Mouse (Mus musculus) cerebellum, adult 2 months (tissue): ENCODE results near the gene Gm11985.

Experiments used
- CTCF ChIP-seq: fragments of 200-500 bp; IDR thresholded peaks from 2 replicates; pipeline ENCODE4 v1.5.1; 2011; ENCODE audit warnings: low read depth, mild to moderate bottlenecking, control low read depth, low read length, moderate library complexity, borderline replicate concordance; ENCODE audit not compliant: insufficient read depth
- POLR2A ChIP-seq: fragments of 200-500 bp; IDR thresholded peaks from 2 replicates; pipeline ENCODE4 v1.6.1; 2011; ENCODE audit warnings: low read length, control low read depth, borderline replicate concordance; ENCODE audit not compliant: insufficient read depth

GRCm38 (mm10) chr11:7237712-7238111 is 49.3 kb upstream of the Gm11985 start:
- TF ChIP-seq CTCF (no peak), POLR2A (no peak)
